ENCODE assay signal across 12 mouse cellular contexts in genomic region chr1:118932167-118932566, GRCm38 (mm10).
"Had no signal": no experiment of that assay in that cellular context is flagged by ENCODE, and none has a peak within 500 bp of the region (broad histone marks: within the 10 kb centered on the region; RNA-seq: fewer than 3 reads in every experiment).

No protein-coding gene starts in this region.

- DNase-seq: left cerebral cortex, postnatal 4 days; liver; liver, embryonic 13.5 days; liver, postnatal 0 days; lung, adult 18-20 months; lung, adult 2 months; lung, embryonic 14.5 days; lung, postnatal 10 days; lung, postnatal 14 days; lung, postnatal 36 days; lung, postnatal 4 days; midbrain, embryonic 14.5 days had no signal
